Mouse (Mus musculus) bone marrow, adult 2 months (tissue): ENCODE data around the gene Sh3bp5.

Experiments
- CTCF ChIP-seq: fragments of 200-500 bp; IDR thresholded peaks from 2 replicates; pipeline ENCODE4 v1.5.1; 2011; ENCODE audit warnings: low read length, control low read depth; ENCODE audit not compliant: control insufficient read depth, insufficient read depth
- POLR2A ChIP-seq: fragments of 200-500 bp; IDR thresholded peaks from 2 replicates; pipeline ENCODE4 v1.6.1; 2011; ENCODE audit warnings: low read depth, mild to moderate bottlenecking, control low read depth, low read length, borderline replicate concordance; ENCODE audit not compliant: control insufficient read depth

- TF ChIP-seq CTCF (no peak), POLR2A (no peak)
Observed at GRCm38 (mm10) chr14:31421509-31422295, 14.2 kb downstream of the Sh3bp5 start.
